Mouse (Mus musculus) CH12.LX (cell line): ENCODE data around the gene Crybb1. TPM values are rescaled to one million over a fixed set of nuclear protein-coding genes. Genes with fewer than 3 reads are reported as not detected.

Source experiments
- DNase-seq: peaks from one replicate; pipeline ENCODE4 v3.0.0-alpha.2; 2013; ENCODE audit errors: extremely low read depth
- H3K27ac ChIP-seq: 2 replicates; pipeline ENCODE4 v1.5.1; 2012; ENCODE audit warnings: low read depth, mild to moderate bottlenecking, control low read depth, moderate library complexity; ENCODE audit not compliant: insufficient read depth
- H3K27me3 ChIP-seq: replicated peaks from 2 replicates; pipeline ENCODE3; 2012; ENCODE audit warnings: inconsistent platforms
- H3K36me3 ChIP-seq, 2 experiments: replicated peaks in 1 of 2; 2 replicates each; pipeline versions ENCODE3 to v1.6.1; 2012; ENCODE audit warnings: inconsistent platforms in 1 of 2, low read length in 1 of 2, mild to moderate bottlenecking in 1 of 2, mixed read lengths in 1 of 2, moderate library complexity in 1 of 2; ENCODE audit not compliant: control insufficient read depth in 1 of 2, insufficient read depth in 1 of 2
- H3K4me1 ChIP-seq, 2 experiments: 2 replicates each; pipeline ENCODE4 v1.6.1; 2012; ENCODE audit warnings: inconsistent platforms in 1 of 2, moderate library complexity in 1 of 2; ENCODE audit not compliant: insufficient read depth in 2 of 2, control insufficient read depth in 1 of 2
- H3K4me2 ChIP-seq: 2 replicates; pipeline ENCODE4 v1.6.1; 2012; ENCODE audit warnings: low read depth, mild to moderate bottlenecking, control low read depth; ENCODE audit not compliant: poor library complexity, insufficient read depth, severe bottlenecking
- H3K4me3 ChIP-seq, 3 experiments: fragments of 150-350 bp in 1 of 3; sonication (generic) in 1 of 3; replicated peaks in 1 of 3; 2 replicates each; pipeline versions ENCODE3 to v1.5.1; 2011 to 2012; ENCODE audit warnings: low read depth in 2 of 3, low read length in 2 of 3, mild to moderate bottlenecking in 2 of 3, moderate library complexity in 2 of 3, control low read depth in 1 of 3, improper control_type of control experiment in 1 of 3, inconsistent platforms in 1 of 3, mixed read lengths in 1 of 3; ENCODE audit not compliant: poor library complexity in 1 of 3
- H3K79me2 ChIP-seq: replicated peaks from 2 replicates; pipeline ENCODE4 v1.6.1; 2012; ENCODE audit warnings: mild to moderate bottlenecking, moderate library complexity; ENCODE audit not compliant: control insufficient read depth, poor library complexity, insufficient read depth, severe bottlenecking; ENCODE audit errors: extremely low read depth
- H3K9ac ChIP-seq: 2 replicates; pipeline ENCODE4 v1.6.1; 2012; ENCODE audit warnings: low read depth, mild to moderate bottlenecking, control low read depth, moderate library complexity; ENCODE audit not compliant: insufficient read depth
- H3K9me3 ChIP-seq: replicated peaks from 2 replicates; pipeline ENCODE3; 2012; ENCODE audit warnings: low read length, inconsistent platforms, mixed read lengths
- BHLHE40 ChIP-seq: IDR thresholded peaks from 2 replicates; pipeline ENCODE4 v1.6.1; 2011; ENCODE audit warnings: mild to moderate bottlenecking, low read depth, low read length, improper control_type of control experiment
- CTCF ChIP-seq, 2 experiments: IDR thresholded peaks in 1 of 2; conservative IDR thresholded peaks in 1 of 2; 2 replicates each; pipeline ENCODE4 v1.5.1; 2011 to 2012; ENCODE audit warnings: low read depth in 2 of 2, low read length in 2 of 2, improper control_type of control experiment in 1 of 2, inconsistent platforms in 1 of 2, mild to moderate bottlenecking in 1 of 2, moderate library complexity in 1 of 2
- EP300 ChIP-seq: IDR thresholded peaks from 2 replicates; pipeline ENCODE4 v1.6.1; 2011; ENCODE audit warnings: low read length, improper control_type of control experiment
- HCFC1 ChIP-seq: IDR thresholded peaks from 2 replicates; pipeline ENCODE4 v1.6.1; 2012; ENCODE audit warnings: low read depth, mild to moderate bottlenecking, inconsistent platforms, low read length, improper control_type of control experiment
- MAFK ChIP-seq: IDR thresholded peaks from 2 replicates; pipeline ENCODE4 v1.6.1; 2011; ENCODE audit warnings: low read length, improper control_type of control experiment; ENCODE audit not compliant: insufficient replicate concordance
- MEF2A ChIP-seq: IDR thresholded peaks from 2 replicates; pipeline ENCODE4 v1.6.1; 2014; ENCODE audit warnings: low read depth, mild to moderate bottlenecking, inconsistent platforms, low read length, improper control_type of control experiment, borderline replicate concordance
- MXI1 ChIP-seq: IDR thresholded peaks from 2 replicates; pipeline ENCODE4 v1.6.1; 2011; ENCODE audit warnings: mild to moderate bottlenecking, low read depth, low read length, improper control_type of control experiment
- NRF1 ChIP-seq: IDR thresholded peaks from 2 replicates; pipeline ENCODE4 v1.6.1; 2014; ENCODE audit warnings: low read depth, mild to moderate bottlenecking, inconsistent platforms, low read length, improper control_type of control experiment, moderate library complexity
- POLR2A ChIP-seq: IDR thresholded peaks from 2 replicates; pipeline ENCODE4 v1.6.1; 2011; ENCODE audit warnings: low read depth, mild to moderate bottlenecking, improper control_type of control experiment, low read length
- POLR2AphosphoS2 ChIP-seq: IDR thresholded peaks from 2 replicates; pipeline ENCODE4 v1.6.1; 2011; ENCODE audit warnings: low read depth, low read length, improper control_type of control experiment
- RCOR1 ChIP-seq: conservative IDR thresholded peaks from 2 replicates; pipeline ENCODE4 v1.6.1; 2012; ENCODE audit warnings: low read depth, mild to moderate bottlenecking, inconsistent platforms, low read length, improper control_type of control experiment
- SIN3A ChIP-seq: IDR thresholded peaks from 2 replicates; pipeline ENCODE4 v1.6.1; 2012; ENCODE audit warnings: low read length, improper control_type of control experiment, inconsistent platforms
- SMC3 ChIP-seq: IDR thresholded peaks from 2 replicates; pipeline ENCODE4 v1.6.1; 2011; ENCODE audit warnings: low read depth, low read length, improper control_type of control experiment
- TCF12 ChIP-seq: IDR thresholded peaks from 2 replicates; pipeline ENCODE4 v1.6.1; 2014; ENCODE audit warnings: low read depth, mild to moderate bottlenecking, inconsistent platforms, low read length, improper control_type of control experiment
- USF1 ChIP-seq: IDR thresholded peaks from 2 replicates; pipeline ENCODE4 v1.6.1; 2014; ENCODE audit warnings: low read depth, mild to moderate bottlenecking, inconsistent platforms, low read length, improper control_type of control experiment
- USF2 ChIP-seq: conservative IDR thresholded peaks from 2 replicates; pipeline ENCODE4 v1.6.1; 2011; ENCODE audit warnings: low read depth, low read length, improper control_type of control experiment
- ZC3H11A ChIP-seq: IDR thresholded peaks from 2 replicates; pipeline ENCODE4 v1.6.1; 2012; ENCODE audit warnings: low read depth, mild to moderate bottlenecking, inconsistent platforms, low read length, improper control_type of control experiment
- ZKSCAN1 ChIP-seq: IDR thresholded peaks from 2 replicates; pipeline ENCODE4 v1.6.1; 2012; ENCODE audit warnings: low read depth, inconsistent platforms, low read length, improper control_type of control experiment, borderline replicate concordance
- ZMIZ1 ChIP-seq: IDR thresholded peaks from 2 replicates; pipeline ENCODE4 v1.6.1; 2012; ENCODE audit warnings: low read depth, mild to moderate bottlenecking, inconsistent platforms, low read length, improper control_type of control experiment
- dilution Hi-C: fragments of 300-500 bp; cut with MboI; formaldehyde crosslinking; loops from 2 replicates; pipeline ENCODE4 v1.14.3; 2020; ENCODE audit warnings: low sequenced_read_pairs; ENCODE audit not compliant: extremely low pct_unique_long_range_greater_than_20kb, extremely low pct_ligation_motif_present
- in situ Hi-C: fragments of 300-500 bp; cut with MboI; formaldehyde crosslinking; loops from 3 replicates; pipeline ENCODE4 v1.14.3; 2019; ENCODE audit warnings: low sequenced_read_pairs, low pct_ligation_motif_present, low pct_unique_long_range_greater_than_20kb, mixed read lengths
- polyA plus RNA-seq: library from polyadenylated mRNA; unstranded; fragments of >175 nt; gene quantifications from 2 replicates; pipeline ENCODE4 v1.2.1, GENCODE M21; 2012; ENCODE audit warnings: low read depth; ENCODE audit not compliant: insufficient read length
- total RNA-seq, 2 experiments: library from RNA; depleted of rRNA; stranded (reverse); fragments of 300-350 nt in 1 of 2; fragments of >200 nt in 1 of 2; gene quantifications; 2 replicates each; pipeline ENCODE4 v1.2.3; 2012 to 2014

Gene Crybb1
- total and polyA plus RNA-seq, 3 experiments: not detected

GRCm38 (mm10) chr5:112296404-112297181 is 41.0 kb downstream of the Crybb1 start:
- in situ Hi-C loops: no loop called here
- no peak overlapping the region for H3K4me2 ChIP-seq
- H3K27me3 ChIP-seq: no peaks in the 10 kb centered on the region
- H3K4me3 ChIP-seq: no peak overlapping the region
- no peak overlapping the region for H3K27ac ChIP-seq
- TF ChIP-seq BHLHE40 (no peak), SIN3A (no peak), TCF12 (no peak)
- TF ChIP-seq, all 38 proteins: peak for 0
- H3K9ac ChIP-seq: no peak overlapping the region
- DNase-seq: no peak
- H3K36me3 ChIP-seq: peaks cover 0 to 25% of the 10 kb centered on the region in 2 experiments
- H3K9me3 ChIP-seq: no peaks in the 10 kb centered on the region
- no peaks in the 10 kb centered on the region for H3K79me2 ChIP-seq
- peaks cover 2 to 21% of the 10 kb centered on the region in 2 experiments; a peak in 3 of 4 replicates for H3K4me1 ChIP-seq
- dilution Hi-C loops: no loop called here

GRCm38 (mm10) chr5:112297257-112297656 is 41.6 kb downstream of the Crybb1 start:
- Histone ChIP-seq H3K4me2 (no peak overlapping the region), H3K79me2 (no peaks in the 10 kb centered on the region), H3K9ac (no peak overlapping the region), H3K27me3 (no peaks in the 10 kb centered on the region), H3K27ac (no peak overlapping the region), H3K4me1 (peaks cover 2 to 15% of the 10 kb centered on the region in 2 experiments; a peak in 3 of 4 replicates), H3K4me3 (no peak overlapping the region), H3K9me3 (no peaks in the 10 kb centered on the region), H3K36me3 (peaks cover 0 to 29% of the 10 kb centered on the region in 2 experiments)
- TF ChIP-seq CTCF (conservative IDR thresholded peaks at IDR 0.05 in 1 of 2, IDR thresholded peaks at IDR 0.05 in 1 of 2; ENCODE audit: low read depth in 2 of 2, low read length in 2 of 2) (no peak), MEF2A (no peak), USF1 (no peak), ZC3H11A (no peak), EP300 (no peak), TCF12 (no peak)
- in situ Hi-C loops (no loop called here), dilution Hi-C loops (no loop called here)
- no peak for DNase-seq

GRCm38 (mm10) chr5:112298226-112298988 is 42.8 kb downstream of the Crybb1 start:
- Histone ChIP-seq H3K4me3 (no peak overlapping the region), H3K4me1 (peaks cover 2 to 19% of the 10 kb centered on the region in 2 experiments; a peak in 3 of 4 replicates), H3K9me3 (no peaks in the 10 kb centered on the region), H3K27me3 (no peaks in the 10 kb centered on the region), H3K4me2 (no peak overlapping the region), H3K36me3 (peaks cover 0 to 31% of the 10 kb centered on the region in 2 experiments), H3K79me2 (no peaks in the 10 kb centered on the region), H3K9ac (no peak overlapping the region), H3K27ac (no peak overlapping the region)
- dilution Hi-C loops (no loop called here), in situ Hi-C loops (no loop called here)
- TF ChIP-seq MAFK (no peak), POLR2A (no peak), ZKSCAN1 (no peak), USF2 (no peak), MXI1 (no peak), POLR2AphosphoS2 (no peak), ZMIZ1 (no peak), EP300 (no peak), NRF1 (no peak), HCFC1 (no peak), RCOR1 (no peak), SMC3 (no peak), MEF2A (no peak)
- DNase-seq: no peak
